Mouse (Mus musculus) liver, embryonic 14.5 days (tissue): ENCODE measurements around the gene Ccdc85b.

ENCODE experiments used
- CTCF ChIP-seq: IDR thresholded peaks from 2 replicates; pipeline ENCODE4 v1.5.1; 2016; ENCODE audit warnings: antibody characterized with exemption, low read depth, control low read depth
- EP300 ChIP-seq: IDR thresholded peaks from 2 replicates; pipeline ENCODE4 v1.6.1; 2016; ENCODE audit warnings: antibody characterized with exemption, low read depth

GRCm38 (mm10) chr19:5486771-5487170 lies 29.1 kb upstream of the Ccdc85b start:
- TF ChIP-seq CTCF, result no peak
- TF ChIP-seq EP300, result no peak
